Mouse (Mus musculus): Measurements from ENCODE around the gene Tgfa. TPM values are rescaled to one million over a fixed set of nuclear protein-coding genes. Genes with fewer than 3 reads are reported as not detected.

The Tgfa gene
- total and polyA plus RNA-seq, 3 experiments, result 0.80 to 1.6 (median 1.0) TPM

GRCm38 (mm10) chr6:86206014-86206413 lies 11.0 kb downstream of the Tgfa start:
- intact Hi-C loops (cut with DNase I), result no loop called here
- DNase-seq, result no peak
- Histone ChIP-seq H3K27ac (no peak overlapping the region), H3K4me1 (ENCODE audit: control insufficient read depth, insufficient read depth, low read length) (no peaks in the 10 kb centered on the region), H3K36me3 (ENCODE audit: control insufficient read depth, insufficient read depth, low read length) (no peaks in the 10 kb centered on the region), H3K79me2 (replicated peaks; ENCODE audit: control insufficient read depth, insufficient read depth, low read length) (no peaks in the 10 kb centered on the region), H3K27me3 (ENCODE audit: control insufficient read depth, insufficient read depth, low read length) (no peaks in the 10 kb centered on the region), H3K9ac (ENCODE audit: low read depth, low read length) (no peak overlapping the region), H3K4me3 (no peak overlapping the region)
- WGBS, result 80% methylated on average over 6 of the region's 6 CpGs
- TF ChIP-seq POLR2A (IDR thresholded peaks at IDR 0.05; ENCODE audit: insufficient read depth, low read depth, low read length) (no peak), CTCF (IDR thresholded peaks at IDR 0.05) (no peak), EP300 (IDR thresholded peaks at IDR 0.05; ENCODE audit: insufficient read depth, low read depth, low read length) (no peak)

GRCm38 (mm10) chr6:86206985-86207384 lies 12.0 kb downstream of the Tgfa start:
- Histone ChIP-seq H3K27me3 (ENCODE audit: control insufficient read depth, insufficient read depth, low read length) (no peaks in the 10 kb centered on the region), H3K9ac (ENCODE audit: low read depth, low read length) (no peak overlapping the region), H3K4me1 (ENCODE audit: control insufficient read depth, insufficient read depth, low read length) (no peaks in the 10 kb centered on the region), H3K4me3 (no peak overlapping the region), H3K36me3 (ENCODE audit: control insufficient read depth, insufficient read depth, low read length) (no peaks in the 10 kb centered on the region), H3K79me2 (replicated peaks; ENCODE audit: control insufficient read depth, insufficient read depth, low read length) (no peaks in the 10 kb centered on the region), H3K27ac (no peak overlapping the region)
- DNase-seq, result no peak
- intact Hi-C loops (cut with DNase I), result no loop called here
- TF ChIP-seq POLR2A (IDR thresholded peaks at IDR 0.05; ENCODE audit: insufficient read depth, low read depth, low read length), result no peak
- TF ChIP-seq EP300 (IDR thresholded peaks at IDR 0.05; ENCODE audit: insufficient read depth, low read depth, low read length), result no peak
- no peak for TF ChIP-seq CTCF (IDR thresholded peaks at IDR 0.05)
- WGBS, result 78% methylated on average over 12 of the region's 12 CpGs

- TF ChIP-seq EP300 (IDR thresholded peaks at IDR 0.05; ENCODE audit: insufficient read depth, low read depth, low read length), result no peak
- no peak for TF ChIP-seq CTCF (IDR thresholded peaks at IDR 0.05)
- no peak for TF ChIP-seq POLR2A (IDR thresholded peaks at IDR 0.05; ENCODE audit: insufficient read depth, low read depth, low read length)
- Histone ChIP-seq H3K36me3 (ENCODE audit: control insufficient read depth, insufficient read depth, low read length) (no peaks in the 10 kb centered on the region), H3K27me3 (ENCODE audit: control insufficient read depth, insufficient read depth, low read length) (no peaks in the 10 kb centered on the region), H3K4me1 (ENCODE audit: control insufficient read depth, insufficient read depth, low read length) (no peaks in the 10 kb centered on the region), H3K79me2 (replicated peaks; ENCODE audit: control insufficient read depth, insufficient read depth, low read length) (no peaks in the 10 kb centered on the region), H3K9ac (ENCODE audit: low read depth, low read length) (no peak overlapping the region), H3K4me3 (no peak overlapping the region), H3K27ac (no peak overlapping the region)
- WGBS, result 32% methylated on average over 17 of the region's 17 CpGs
- no peak for DNase-seq
- intact Hi-C loops (cut with DNase I), result no loop called here
Measured at GRCm38 (mm10) chr6:86209133-86210016, 14.4 kb downstream of the Tgfa start.

GRCm38 (mm10) chr6:86210017-86210408 lies 15.0 kb downstream of the Tgfa start:
- 36% methylated on average over 6 of the region's 6 CpGs for WGBS

GRCm38 (mm10) chr6:86210619-86211018 lies 15.6 kb downstream of the Tgfa start:
- H3K27ac ChIP-seq, result no peak overlapping the region
- TF ChIP-seq CTCF (IDR thresholded peaks at IDR 0.05) (no peak), EP300 (IDR thresholded peaks at IDR 0.05; ENCODE audit: insufficient read depth, low read depth, low read length) (no peak), POLR2A (IDR thresholded peaks at IDR 0.05; ENCODE audit: insufficient read depth, low read depth, low read length) (no peak)
- no peak overlapping the region for H3K4me3 ChIP-seq
- no peaks in the 10 kb centered on the region for H3K79me2 ChIP-seq (replicated peaks; ENCODE audit: control insufficient read depth, insufficient read depth, low read length)
- H3K36me3 ChIP-seq (ENCODE audit: control insufficient read depth, insufficient read depth, low read length), result no peaks in the 10 kb centered on the region
- no peaks in the 10 kb centered on the region for H3K27me3 ChIP-seq (ENCODE audit: control insufficient read depth, insufficient read depth, low read length)
- intact Hi-C loops (cut with DNase I), result no loop called here
- H3K4me1 ChIP-seq (ENCODE audit: control insufficient read depth, insufficient read depth, low read length), result no peaks in the 10 kb centered on the region
- no peak for DNase-seq
- no peak overlapping the region for H3K9ac ChIP-seq (ENCODE audit: low read depth, low read length)
- 76% methylated on average over 3 of the region's 3 CpGs for WGBS

More at GRCm38 (mm10) chr6:86210017-86210408, 15.0 kb downstream of the Tgfa start:
- Histone ChIP-seq H3K79me2 (replicated peaks; ENCODE audit: control insufficient read depth, insufficient read depth, low read length) (no peaks in the 10 kb centered on the region), H3K36me3 (ENCODE audit: control insufficient read depth, insufficient read depth, low read length) (no peaks in the 10 kb centered on the region), H3K4me3 (no peak overlapping the region), H3K4me1 (ENCODE audit: control insufficient read depth, insufficient read depth, low read length) (no peaks in the 10 kb centered on the region), H3K27me3 (ENCODE audit: control insufficient read depth, insufficient read depth, low read length) (no peaks in the 10 kb centered on the region), H3K27ac (no peak overlapping the region), H3K9ac (ENCODE audit: low read depth, low read length) (no peak overlapping the region)
- intact Hi-C loops (cut with DNase I), result no loop called here
- DNase-seq, result no peak
- no peak for TF ChIP-seq EP300 (IDR thresholded peaks at IDR 0.05; ENCODE audit: insufficient read depth, low read depth, low read length)

GRCm38 (mm10) chr6:86211081-86211763 lies 16.2 kb downstream of the Tgfa start:
- no peak for TF ChIP-seq CTCF (IDR thresholded peaks at IDR 0.05)
- no peak for TF ChIP-seq POLR2A (IDR thresholded peaks at IDR 0.05; ENCODE audit: insufficient read depth, low read depth, low read length)
- no peak for TF ChIP-seq EP300 (IDR thresholded peaks at IDR 0.05; ENCODE audit: insufficient read depth, low read depth, low read length)
- Histone ChIP-seq H3K4me3 (no peak overlapping the region), H3K9ac (ENCODE audit: low read depth, low read length) (no peak overlapping the region), H3K27ac (no peak overlapping the region), H3K4me1 (ENCODE audit: control insufficient read depth, insufficient read depth, low read length) (no peaks in the 10 kb centered on the region), H3K27me3 (ENCODE audit: control insufficient read depth, insufficient read depth, low read length) (no peaks in the 10 kb centered on the region), H3K36me3 (ENCODE audit: control insufficient read depth, insufficient read depth, low read length) (no peaks in the 10 kb centered on the region), H3K79me2 (replicated peaks; ENCODE audit: control insufficient read depth, insufficient read depth, low read length) (no peaks in the 10 kb centered on the region)
- intact Hi-C loops (cut with DNase I), result no loop called here
- DNase-seq, result no peak
- 81% methylated on average over 12 of the region's 12 CpGs for WGBS
